13 mouse cellular contexts compared by ENCODE assay signal in genomic region chr6:94389716-94390115, GRCm38 (mm10).
A peak's percentile ranks its signal among the peaks of the same experiment; 100 is the strongest.
DNase-seq lines count a peak whose midpoint lies in the region; ATAC-seq and TF ChIP-seq lines count a peak whose summit lies in the region.
"Had no signal": no experiment of that assay in that cellular context is flagged by ENCODE, and none has a peak within 500 bp of the region (broad histone marks: within the 10 kb centered on the region; RNA-seq: fewer than 3 reads in every experiment).

No protein-coding gene starts in this region.

- no peak for ATAC-seq in limb, embryonic 12.5 days (ENCODE audit: insufficient number of reproducible peaks, insufficient read depth, low FRiP score, low TSS enrichment, low read depth)
- ATAC-seq in intestine, embryonic 16.5 days: peak; percentile 45
- 0 out of 2 replicates have a peak, but pooled peaks have one; percentile 12 for ATAC-seq in lung, embryonic 14.5 days (ENCODE audit: insufficient read depth)
- ATAC-seq in midbrain, embryonic 13.5 days: no peak
- ATAC-seq: hindbrain, embryonic 16.5 days had no signal

- H3K4me2 ChIP-seq in limb, embryonic 12.5 days: no peak overlapping the region
- H3K4me2 ChIP-seq in intestine, embryonic 16.5 days (ENCODE audit: low read depth, low read length): peak overlapping the region; percentile 34
- H3K4me2 ChIP-seq in lung, embryonic 14.5 days: peak overlapping the region; percentile 14; the same call in 1 of the 2 replicates
- no peak overlapping the region for H3K4me2 ChIP-seq in midbrain, embryonic 13.5 days (replicated peaks)
- H3K4me2 ChIP-seq: liver, embryonic 15.5 days had no signal

- WGBS in limb, embryonic 12.5 days: 58% methylated on average over 9 of the region's 9 CpGs
- WGBS in limb, embryonic 10.5 days: 79% methylated on average over 9 of the region's 9 CpGs
- 51% methylated on average over 9 of the region's 9 CpGs for WGBS in intestine, embryonic 16.5 days
- WGBS in lung, embryonic 14.5 days: 57% methylated on average over 9 of the region's 9 CpGs
- WGBS in midbrain, embryonic 13.5 days: 83% methylated on average over 9 of the region's 9 CpGs

- H3K9me3 ChIP-seq in limb, embryonic 12.5 days: no peaks in the 10 kb centered on the region
- H3K9me3 ChIP-seq in limb, embryonic 10.5 days (replicated peaks): no peaks in the 10 kb centered on the region
- H3K9me3 ChIP-seq in intestine, embryonic 16.5 days (ENCODE audit: control insufficient read depth, low read length): no peaks in the 10 kb centered on the region
- no peaks in the 10 kb centered on the region for H3K9me3 ChIP-seq in lung, embryonic 14.5 days (ENCODE audit: low read depth, low read length)
- no peaks in the 10 kb centered on the region for H3K9me3 ChIP-seq in midbrain, embryonic 13.5 days
- H3K9me3 ChIP-seq: liver, embryonic 15.5 days had no signal

- H3K27ac ChIP-seq in limb, embryonic 12.5 days: 0 out of 2 replicates have a peak overlapping the region, but pooled peaks have one; percentile 23
- H3K27ac ChIP-seq in limb, embryonic 10.5 days: no peak overlapping the region
- H3K27ac ChIP-seq in intestine, embryonic 16.5 days (ENCODE audit: low read length): peak overlapping the region; percentile 86
- peak overlapping the region; percentile 84 for H3K27ac ChIP-seq in lung, embryonic 14.5 days (ENCODE audit: low read depth)
- no peak overlapping the region for H3K27ac ChIP-seq in midbrain, embryonic 13.5 days
- H3K27ac ChIP-seq: liver, embryonic 15.5 days had no signal

- no peaks in the 10 kb centered on the region for H3K36me3 ChIP-seq in limb, embryonic 12.5 days
- H3K36me3 ChIP-seq in limb, embryonic 10.5 days: no peaks in the 10 kb centered on the region
- H3K36me3 ChIP-seq in intestine, embryonic 16.5 days (ENCODE audit: control insufficient read depth, insufficient read depth, low read length): no peaks in the 10 kb centered on the region
- H3K36me3 ChIP-seq in lung, embryonic 14.5 days (ENCODE audit: insufficient read depth): no peaks in the 10 kb centered on the region
- H3K36me3 ChIP-seq in midbrain, embryonic 13.5 days: no peaks in the 10 kb centered on the region
- H3K36me3 ChIP-seq: liver, embryonic 15.5 days had no signal

- H3K27me3 ChIP-seq in limb, embryonic 12.5 days: no peaks in the 10 kb centered on the region
- H3K27me3 ChIP-seq in limb, embryonic 10.5 days (ENCODE audit: low read depth, poor library complexity, severe bottlenecking): no peaks in the 10 kb centered on the region
- no peaks in the 10 kb centered on the region for H3K27me3 ChIP-seq in intestine, embryonic 16.5 days (replicated peaks; ENCODE audit: control insufficient read depth, insufficient read depth, low read length)
- H3K27me3 ChIP-seq in lung, embryonic 14.5 days (ENCODE audit: insufficient read depth, low read length): no peaks in the 10 kb centered on the region
- no peaks in the 10 kb centered on the region for H3K27me3 ChIP-seq in midbrain, embryonic 13.5 days
- H3K27me3 ChIP-seq: liver, embryonic 15.5 days had no signal

- intact Hi-C loops in left cerebral cortex, postnatal 14 days (cut with DNase I): no loop called here

- H3K4me3 ChIP-seq in limb, embryonic 12.5 days (replicated peaks): no peak overlapping the region
- no peak overlapping the region for H3K4me3 ChIP-seq in limb, embryonic 10.5 days
- no peak overlapping the region for H3K4me3 ChIP-seq in intestine, embryonic 16.5 days (ENCODE audit: low read length)
- no peak overlapping the region for H3K4me3 ChIP-seq in lung, embryonic 14.5 days (ENCODE audit: low read depth, low read length)
- no peak overlapping the region for H3K4me3 ChIP-seq in midbrain, embryonic 13.5 days (replicated peaks)
- H3K4me3 ChIP-seq: liver, embryonic 15.5 days had no signal

- TF ChIP-seq CTCF in lung, embryonic 14.5 days (IDR thresholded peaks at IDR 0.05; ENCODE audit: low read depth): no peak

- no peak for DNase-seq in limb, embryonic 10.5 days (ENCODE audit: low spot score)
- DNase-seq in lung, embryonic 14.5 days: peak; percentile 32
- DNase-seq in left cerebral cortex, postnatal 14 days (ENCODE audit: low spot score in 2 of 2): no peak
- DNase-seq in frontal cortex, postnatal 10 days (ENCODE audit: low spot score in 2 of 2): no peak
- DNase-seq in urinary bladder, adult 2 months (ENCODE audit: low spot score): no peak
- DNase-seq: adrenal gland, postnatal 25 days; cerebellum, adult 9-11 months; thymus, postnatal 36 days had no signal

- no peak overlapping the region for H3K9ac ChIP-seq in limb, embryonic 12.5 days (replicated peaks)
- no peak overlapping the region for H3K9ac ChIP-seq in intestine, embryonic 16.5 days (ENCODE audit: low read depth, low read length)
- H3K9ac ChIP-seq in lung, embryonic 14.5 days: no peak overlapping the region
- H3K9ac ChIP-seq in midbrain, embryonic 13.5 days (replicated peaks): no peak overlapping the region
- H3K9ac ChIP-seq: liver, embryonic 15.5 days had no signal

- 0 out of 2 replicates have a peak, but pooled peaks cover 3% of the 10 kb centered on the region for H3K4me1 ChIP-seq in limb, embryonic 12.5 days (replicated peaks)
- peaks cover 4% of the 10 kb centered on the region; the same call in 1 of the 2 replicates for H3K4me1 ChIP-seq in limb, embryonic 10.5 days
- peaks cover 22% of the 10 kb centered on the region for H3K4me1 ChIP-seq in intestine, embryonic 16.5 days (ENCODE audit: control insufficient read depth, insufficient read depth, low read length)
- H3K4me1 ChIP-seq in lung, embryonic 14.5 days (ENCODE audit: insufficient read depth): no peaks in the 10 kb centered on the region; the same call in 1 of the 2 replicates
- no peaks in the 10 kb centered on the region for H3K4me1 ChIP-seq in midbrain, embryonic 13.5 days (replicated peaks)
- H3K4me1 ChIP-seq: liver, embryonic 15.5 days had no signal

Comparison
In these comparisons a context has a peak if more than half of its experiments do, and no peak if none do; other contexts are left out.
1. H3K27ac ChIP-seq: peak in limb, embryonic 12.5 days (single experiment), intestine, embryonic 16.5 days (single experiment) and lung, embryonic 14.5 days (single experiment); none in limb, embryonic 10.5 days (single experiment) and midbrain, embryonic 13.5 days (single experiment).
2. ATAC-seq: peak in intestine, embryonic 16.5 days (single experiment) and lung, embryonic 14.5 days (single experiment); none in limb, embryonic 12.5 days (single experiment) and midbrain, embryonic 13.5 days (single experiment).
3. H3K4me2 ChIP-seq: peak in intestine, embryonic 16.5 days (single experiment) and lung, embryonic 14.5 days (single experiment); none in limb, embryonic 12.5 days (single experiment) and midbrain, embryonic 13.5 days (single experiment).